Mouse (Mus musculus): ENCODE data around the gene Trim27. TPM values are rescaled to one million over a fixed set of nuclear protein-coding genes. Genes with fewer than 3 reads are reported as not detected.

The Trim27 gene
- total RNA-seq, 2 experiments from 2014 or later, result 22.2 to 26.4 TPM

- peak; percentile 88 for DNase-seq
- intact Hi-C loops (cut with DNase I; ENCODE audit: low total_unique reads), result no loop called here
Measured at GRCm38 (mm10) chr13:21200043-21200999, 21.1 kb downstream of the Trim27 start.

- DNase-seq, result peak; percentile 9
- intact Hi-C loops (cut with DNase I; ENCODE audit: low total_unique reads), result no loop called here
Measured at GRCm38 (mm10) chr13:21215275-21215983, 36.2 kb downstream of the Trim27 start.

GRCm38 (mm10) chr13:21216781-21217180 is 37.5 kb downstream of the Trim27 start:
- intact Hi-C loops (cut with DNase I; ENCODE audit: low total_unique reads), result no loop called here

GRCm38 (mm10) chr13:21221656-21222462 is 42.6 kb downstream of the Trim27 start:
- intact Hi-C loops (cut with DNase I; ENCODE audit: low total_unique reads), result no loop called here
- DNase-seq, result no peak

More at GRCm38 (mm10) chr13:21216781-21217180, 37.5 kb downstream of the Trim27 start:
- no peak for DNase-seq

GRCm38 (mm10) chr13:21222463-21223022 is 43.3 kb downstream of the Trim27 start:
- DNase-seq, result peak; percentile 62
- intact Hi-C loops (cut with DNase I; ENCODE audit: low total_unique reads), result no loop called here

- intact Hi-C loops (cut with DNase I; ENCODE audit: low total_unique reads), result no loop called here
- DNase-seq, result no peak
Measured at GRCm38 (mm10) chr13:21223242-21223655, 44.0 kb downstream of the Trim27 start.

GRCm38 (mm10) chr13:21224376-21224775 is 45.1 kb downstream of the Trim27 start:
- no peak for DNase-seq
- intact Hi-C loops (cut with DNase I; ENCODE audit: low total_unique reads), result no loop called here

GRCm38 (mm10) chr13:21225206-21225605 is 46.0 kb downstream of the Trim27 start:
- intact Hi-C loops (cut with DNase I; ENCODE audit: low total_unique reads), result no loop called here
- no peak for DNase-seq

GRCm38 (mm10) chr13:21226031-21226430 is 46.8 kb downstream of the Trim27 start:
- intact Hi-C loops (cut with DNase I; ENCODE audit: low total_unique reads), result no loop called here

GRCm38 (mm10) chr13:21233732-21234705 is 54.8 kb downstream of the Trim27 start:
- intact Hi-C loops (cut with DNase I; ENCODE audit: low total_unique reads), result no loop called here
- peak; percentile 57 for DNase-seq

More at GRCm38 (mm10) chr13:21226031-21226430, 46.8 kb downstream of the Trim27 start:
- no peak for DNase-seq

GRCm38 (mm10) chr13:21236714-21237113 is 57.5 kb downstream of the Trim27 start:
- intact Hi-C loops (cut with DNase I; ENCODE audit: low total_unique reads), result no loop called here

GRCm38 (mm10) chr13:21237161-21237560 is 57.9 kb downstream of the Trim27 start:
- intact Hi-C loops (cut with DNase I; ENCODE audit: low total_unique reads), result no loop called here
- DNase-seq, result no peak

More at GRCm38 (mm10) chr13:21236714-21237113, 57.5 kb downstream of the Trim27 start:
- DNase-seq, result no peak

- DNase-seq, result no peak
- intact Hi-C loops (cut with DNase I; ENCODE audit: low total_unique reads), result no loop called here
Measured at GRCm38 (mm10) chr13:21240788-21241187, 61.5 kb downstream of the Trim27 start.

GRCm38 (mm10) chr13:21242408-21243125 is 63.3 kb downstream of the Trim27 start:
- intact Hi-C loops (cut with DNase I; ENCODE audit: low total_unique reads), result no loop called here

GRCm38 (mm10) chr13:21243196-21243595 is 64.0 kb downstream of the Trim27 start:
- no peak for DNase-seq
- intact Hi-C loops (cut with DNase I; ENCODE audit: low total_unique reads), result no loop called here

More at GRCm38 (mm10) chr13:21242408-21243125, 63.3 kb downstream of the Trim27 start:
- DNase-seq, result no peak

GRCm38 (mm10) chr13:21244089-21244488 is 64.8 kb downstream of the Trim27 start:
- DNase-seq, result no peak
- intact Hi-C loops (cut with DNase I; ENCODE audit: low total_unique reads), result no loop called here

Data from gastrocnemius, postnatal 14 days (tissue).